Mouse (Mus musculus) adrenal gland, adult 18-20 months (tissue): ENCODE data around the gene Zfp248. TPM values are rescaled to one million over a fixed set of nuclear protein-coding genes. Genes with fewer than 3 reads are reported as not detected.

Experiments used
- DNase-seq, 2 experiments: peaks; one replicate each; pipeline ENCODE4 v3.0.0; 2021 to 2022; ENCODE audit warnings: low spot score in 2 of 2
- microRNA-seq, 2 experiments: library from miRNA; unstranded; fragments of <30 nt; microRNA quantifications; one replicate each; pipeline ENCODE4 v1.2.0; 2021; ENCODE audit warnings: borderline number of aligned reads in 2 of 2
- total RNA-seq, 2 experiments: library from RNA; stranded (reverse); gene quantifications; 1 replicate in 1 of 2; 2 replicates in 1 of 2; pipeline ENCODE4 v1.2.3; 2021

Zfp248 gene
- total RNA-seq, 2 experiments from 2014 or later: 2.5 to 3.9 TPM

DNA sequence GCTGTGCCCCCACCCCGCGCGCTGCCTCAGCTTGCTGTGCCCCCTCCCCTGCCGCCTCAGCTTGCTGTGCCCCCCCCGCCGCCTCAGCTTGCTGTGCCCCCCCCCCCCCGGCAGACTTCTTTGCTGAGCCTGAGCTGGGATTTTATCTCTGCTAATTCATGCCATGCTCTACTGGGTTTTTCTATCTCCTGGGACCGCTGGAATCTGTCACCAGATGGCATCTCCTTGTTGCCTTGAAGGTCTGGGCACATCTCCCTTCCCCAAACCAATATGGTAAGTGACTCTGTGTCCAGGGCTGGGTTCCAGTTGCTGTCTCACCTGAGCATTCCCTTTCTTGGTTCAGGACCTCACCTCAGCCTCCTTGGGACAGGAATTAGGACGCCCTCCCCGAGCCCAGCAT is 77.7 kb downstream of the Zfp248 start:
- no peak for DNase-seq

Small RNA genes lying within 50 kb of the gene (microRNA-seq; reads per million reads assigned to microRNA genes)
- 0 reads per million in 2 experiments for gene Gm25953

Other genes starting within 250 kb of the Zfp248 start
- 10 to 100 TPM; 23.9 to 32.7 TPM for gene Bms1, start 36.1 kb downstream of the Zfp248 start, total RNA-seq
- 1 to 10 TPM; 3.4 to 5.3 TPM for gene Zfp9, start 23.8 kb upstream of the Zfp248 start, total RNA-seq
- 1 to 10 TPM; 3.0 to 3.5 TPM for gene Ankrd26, start 106.7 kb upstream of the Zfp248 start, total RNA-seq